Mouse (Mus musculus): ENCODE measurements at regions not wholly inside any gene's neighbourhood (a gene's known extent, or its start where the extent isn't known, plus 50 kb on each side); places are given as distances from the start of the nearest gene placed in this dataset.

DNA sequence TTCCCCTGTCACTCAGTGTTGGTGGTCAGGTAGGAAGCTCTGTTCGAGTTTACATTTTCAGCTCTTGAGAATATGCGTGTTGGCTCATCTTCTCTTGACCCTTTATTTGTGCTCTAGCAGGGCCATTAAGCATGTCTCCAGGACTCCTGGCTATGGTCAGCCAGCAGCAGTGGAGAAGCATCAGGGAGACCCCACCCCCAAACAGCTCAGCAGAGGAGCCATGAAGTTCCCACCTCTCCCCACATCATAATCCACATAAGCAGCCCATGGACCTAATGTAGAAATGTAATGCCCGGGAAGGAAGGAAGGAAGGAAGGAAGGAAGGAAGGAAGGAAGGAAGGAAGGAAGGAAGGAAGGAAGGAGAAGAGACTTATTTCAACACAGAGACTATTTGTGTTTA lies 261.5 kb downstream of the Dhx15 start:
- intact Hi-C loops (cut with DNase I), result no loop called here

DNA sequence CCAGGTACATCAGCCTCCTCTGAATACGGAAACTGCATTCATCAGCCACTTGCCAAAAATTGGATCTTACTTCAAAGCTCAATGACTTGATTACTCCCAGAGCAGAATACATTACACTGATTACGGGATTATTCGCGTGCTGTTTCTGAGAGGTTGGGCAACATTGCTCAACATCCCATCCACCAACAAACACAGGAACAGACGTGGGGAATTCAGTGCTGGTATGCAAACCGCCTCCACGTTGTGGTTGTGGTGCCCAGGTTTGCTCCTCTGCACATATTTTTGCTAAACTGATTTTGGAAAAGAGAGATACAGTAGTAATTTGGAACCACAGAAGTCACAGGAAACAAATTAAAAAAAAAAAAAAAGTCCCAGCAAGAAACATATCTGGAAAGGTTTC lies 266.9 kb downstream of the Dhx15 start:
- intact Hi-C loops (cut with DNase I), result no loop called here

DNA sequence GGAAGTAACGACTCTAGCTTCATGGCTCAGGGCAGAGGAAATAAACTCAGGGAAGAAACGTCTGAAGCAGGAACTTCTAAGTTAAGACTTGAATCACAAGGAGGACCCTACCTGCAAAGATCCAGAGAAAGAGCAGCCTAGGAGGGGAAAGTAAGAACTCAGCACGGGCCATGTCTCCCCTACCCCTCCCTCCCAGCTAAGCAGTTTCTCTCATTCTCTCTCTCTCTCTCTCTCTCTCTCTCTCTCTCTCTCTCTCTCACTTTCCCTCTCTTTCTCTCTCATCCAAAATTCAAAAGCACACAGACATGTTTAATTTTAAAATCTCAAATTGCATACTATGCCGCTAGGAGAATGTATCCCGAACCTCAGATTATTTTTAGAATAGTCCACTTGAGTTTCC lies 267.3 kb downstream of the Dhx15 start:
- intact Hi-C loops (cut with DNase I), result no loop called here

DNA sequence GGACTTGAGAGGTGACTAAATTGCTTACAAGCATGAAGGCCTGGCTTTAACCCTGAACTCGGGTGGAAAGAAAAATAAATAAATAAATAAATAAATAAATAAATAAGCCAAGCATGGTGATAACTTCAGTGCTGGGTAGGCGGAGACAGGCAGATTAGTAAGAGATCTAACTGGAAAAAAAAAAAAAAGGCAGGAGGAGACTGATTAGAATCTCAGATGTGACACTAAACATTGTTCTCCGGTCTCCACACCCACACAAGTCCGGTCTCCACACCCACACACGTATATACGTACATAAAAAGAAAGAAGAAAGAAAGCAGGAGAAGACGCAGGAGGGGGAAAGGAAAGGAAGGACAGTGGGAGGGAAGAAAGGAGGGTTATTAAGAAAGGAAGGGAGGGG lies 267.8 kb downstream of the Dhx15 start:
- intact Hi-C loops (cut with DNase I), result no loop called here

DNA sequence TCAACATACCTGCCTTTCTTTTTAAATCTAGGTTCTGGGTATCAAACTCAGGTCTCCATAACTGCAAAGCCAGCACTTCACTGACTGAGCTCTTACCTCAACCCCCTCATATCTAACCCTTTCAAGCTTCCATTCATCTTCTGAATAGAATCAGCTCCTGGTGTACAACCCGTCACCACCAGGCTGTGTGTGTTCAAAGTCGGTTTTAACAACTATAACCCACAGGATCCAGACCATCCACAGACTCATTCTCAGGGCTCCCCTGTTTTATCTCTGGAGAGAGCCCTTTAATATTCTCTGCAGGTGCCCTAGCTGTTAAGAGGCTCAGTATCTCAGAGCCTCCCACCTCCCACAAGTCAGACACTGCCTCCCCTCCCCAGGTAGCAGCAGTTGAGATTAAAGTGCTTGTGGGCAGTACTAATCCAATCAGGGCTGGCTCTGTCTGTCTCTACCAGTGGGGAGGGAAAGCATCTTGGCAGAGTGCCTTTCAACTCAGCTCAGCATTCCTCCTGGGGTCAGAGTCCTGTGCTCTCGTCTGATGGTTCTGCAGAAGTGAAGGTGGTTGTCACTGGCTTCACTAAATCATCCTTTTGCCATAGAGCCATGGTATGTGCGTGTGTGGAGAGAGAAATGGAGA lies 272.4 kb downstream of the Dhx15 start:
- intact Hi-C loops (cut with DNase I), result no loop called here

DNA sequence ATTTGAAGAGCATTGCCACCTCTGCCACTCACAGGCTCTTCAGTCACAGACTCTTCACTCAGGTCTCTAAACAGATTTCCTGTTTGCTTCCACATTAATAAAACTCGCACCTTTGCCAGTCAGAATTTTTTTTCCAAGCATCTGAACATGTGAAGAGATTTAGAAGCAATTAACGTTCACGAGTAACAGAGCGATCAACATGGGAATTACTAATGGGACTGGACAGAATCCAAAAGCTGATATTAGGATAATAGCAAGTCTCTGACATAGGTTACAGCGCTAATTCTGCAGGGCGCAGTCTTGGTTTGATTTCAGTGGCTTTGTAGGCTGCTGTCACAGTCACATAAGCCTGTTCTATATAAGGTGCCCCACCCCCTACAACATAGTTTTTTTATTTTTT lies 275.6 kb downstream of the Dhx15 start:
- intact Hi-C loops (cut with DNase I), result no loop called here

DNA sequence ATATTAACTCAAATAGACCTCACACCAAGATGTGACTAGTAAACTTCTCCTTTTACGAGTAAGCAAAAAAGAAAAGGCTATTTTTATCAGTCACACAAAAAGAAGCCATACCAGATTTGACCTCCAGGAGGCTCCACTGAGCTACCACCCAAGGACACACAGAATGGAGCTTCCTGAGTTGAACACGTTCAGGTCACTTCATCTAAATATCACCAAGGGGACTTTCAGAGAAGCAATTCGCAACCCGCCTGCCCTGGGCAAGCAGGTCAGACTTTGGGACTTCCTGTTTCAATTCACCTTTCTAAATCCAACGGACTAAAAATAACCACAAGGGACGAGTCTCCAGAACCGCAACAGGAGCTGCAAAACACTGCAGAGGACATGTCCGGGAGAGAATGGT lies 281.5 kb downstream of the Dhx15 start:
- intact Hi-C loops (cut with DNase I), result no loop called here

DNA sequence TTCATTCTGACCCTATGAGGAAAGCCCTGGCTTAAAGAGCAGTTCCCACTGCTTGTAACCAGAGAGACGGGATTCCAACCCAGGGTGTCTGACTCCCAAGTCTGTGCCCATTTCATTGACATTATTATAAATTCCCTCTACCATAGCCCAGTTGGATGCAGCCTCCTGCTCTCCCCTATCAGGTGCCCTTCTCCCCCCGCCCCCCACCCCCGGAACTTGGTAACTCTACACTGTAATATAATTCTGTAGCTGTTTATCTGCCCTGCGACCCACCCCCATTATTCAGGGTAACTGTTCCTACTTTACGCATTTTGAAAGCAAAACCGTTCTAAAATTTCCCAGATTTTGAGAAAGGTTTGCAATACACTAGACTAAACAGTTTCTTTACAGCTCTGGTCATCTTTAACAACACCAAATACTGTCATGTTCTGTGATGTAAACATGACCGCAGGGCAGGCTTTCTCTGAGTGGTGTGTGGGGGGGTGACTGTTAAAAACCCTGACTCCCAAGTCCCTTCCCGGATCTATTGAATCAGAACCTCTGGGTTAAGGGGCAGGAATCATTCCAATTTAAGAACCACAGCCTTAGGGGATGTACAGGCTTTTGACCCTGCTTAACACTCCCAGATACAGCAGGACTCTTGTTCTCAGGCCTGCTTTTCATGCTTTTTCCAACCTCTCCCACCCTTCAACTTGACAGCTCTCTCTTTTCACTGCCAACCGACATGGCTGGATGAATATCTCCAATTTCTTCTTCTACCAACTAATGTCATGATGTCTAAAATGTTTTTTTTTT lies 283.8 kb downstream of the Dhx15 start:
- intact Hi-C loops (cut with DNase I), result no loop called here

DNA sequence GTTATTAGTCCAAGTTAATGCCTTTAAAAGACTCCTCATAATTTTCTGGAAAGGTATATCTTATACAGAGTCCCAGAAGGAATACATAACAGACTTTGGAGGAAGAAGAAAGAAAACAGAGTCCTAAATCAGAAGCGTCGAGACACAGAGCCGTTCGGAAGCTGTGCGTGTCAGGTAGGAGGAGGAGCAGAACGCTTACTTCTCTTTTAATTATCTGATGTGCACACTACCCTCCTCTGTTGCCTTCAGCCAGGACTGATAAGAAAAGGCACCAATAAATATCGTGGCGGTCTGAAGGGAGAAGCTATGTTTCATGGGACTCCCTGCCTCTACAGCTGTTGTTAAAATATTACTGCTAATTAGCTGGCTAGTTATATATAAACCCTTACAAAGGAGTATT lies 296.2 kb downstream of the Dhx15 start:
- intact Hi-C loops (cut with DNase I), result no loop called here

DNA sequence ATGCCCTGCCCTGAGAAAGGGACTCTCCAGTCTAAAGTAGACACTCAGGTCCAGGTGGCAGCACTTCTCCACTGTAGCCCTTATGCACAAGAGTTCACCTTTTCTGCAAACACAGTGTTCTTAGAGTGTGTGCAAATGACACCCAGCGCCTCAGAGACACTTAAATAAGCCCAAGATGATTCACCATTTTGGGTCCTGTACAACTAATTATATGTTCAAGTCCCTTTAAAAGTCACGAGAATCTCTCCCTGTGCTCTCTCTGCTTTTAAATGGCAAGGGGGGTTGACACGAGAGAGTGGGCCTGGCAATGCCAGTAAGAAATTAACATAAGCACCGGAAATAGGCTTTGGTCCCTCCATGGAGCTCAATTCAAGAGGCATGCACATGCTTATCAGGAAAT lies 299.0 kb downstream of the Dhx15 start:
- intact Hi-C loops (cut with DNase I), result no loop called here

DNA sequence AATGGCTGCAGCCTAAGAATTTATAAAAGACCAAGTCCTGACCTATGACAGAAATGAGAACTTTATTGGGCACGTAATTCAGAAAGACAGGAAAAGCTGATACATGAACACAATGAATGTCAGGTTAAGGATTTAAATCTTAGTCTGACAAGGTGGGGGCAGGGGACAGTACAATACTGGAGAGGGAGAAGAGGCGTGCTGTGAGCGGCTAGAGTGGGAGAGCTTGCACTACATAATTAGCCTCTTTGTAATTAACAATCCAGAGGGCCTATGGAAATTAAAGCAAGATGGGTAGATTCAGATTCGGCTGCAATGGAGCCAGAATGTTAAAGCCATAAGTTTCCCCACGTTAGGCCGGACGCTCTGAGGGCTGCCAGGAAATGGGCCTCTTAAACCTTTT lies 301.9 kb downstream of the Dhx15 start:
- intact Hi-C loops (cut with DNase I), result no loop called here

DNA sequence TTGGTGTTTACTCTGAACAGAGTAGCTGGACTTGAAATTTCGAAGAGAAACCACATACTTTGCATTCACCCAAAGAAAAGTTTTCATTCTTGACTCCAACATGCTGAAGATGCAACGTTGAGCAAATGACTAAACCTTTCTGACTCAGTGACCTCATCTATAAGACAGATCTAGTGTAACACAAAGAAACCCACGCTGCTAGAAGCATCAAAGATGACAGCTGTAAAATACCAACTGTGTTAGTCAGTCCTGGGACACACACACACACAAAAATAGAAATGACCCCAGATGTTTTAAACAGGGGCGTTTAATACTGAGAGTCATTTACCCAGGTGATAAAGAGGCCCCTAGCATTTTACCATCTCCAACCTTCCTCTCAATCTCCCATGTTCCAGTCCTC lies 307.7 kb downstream of the Dhx15 start:
- intact Hi-C loops (cut with DNase I), result no loop called here

DNA sequence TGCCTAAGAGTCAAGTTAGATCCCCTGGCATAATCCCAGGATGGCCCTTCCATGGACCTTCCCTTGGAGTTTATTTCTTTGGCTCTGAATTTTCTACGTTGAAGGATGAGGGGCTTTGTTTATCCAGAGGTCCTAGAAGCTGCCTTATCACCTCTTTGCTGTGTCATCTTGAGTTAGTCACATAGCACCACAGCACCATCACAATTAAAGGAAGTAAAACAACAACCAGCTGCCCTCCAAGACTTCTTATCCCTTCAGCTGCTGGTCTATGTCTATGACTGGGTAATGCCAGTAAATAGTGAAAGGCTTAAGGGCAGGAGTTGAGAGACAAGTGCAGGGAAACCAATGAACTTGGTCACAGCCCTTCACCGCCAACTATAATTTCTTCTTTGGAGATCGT lies 308.1 kb downstream of the Dhx15 start:
- intact Hi-C loops (cut with DNase I), result no loop called here

DNA sequence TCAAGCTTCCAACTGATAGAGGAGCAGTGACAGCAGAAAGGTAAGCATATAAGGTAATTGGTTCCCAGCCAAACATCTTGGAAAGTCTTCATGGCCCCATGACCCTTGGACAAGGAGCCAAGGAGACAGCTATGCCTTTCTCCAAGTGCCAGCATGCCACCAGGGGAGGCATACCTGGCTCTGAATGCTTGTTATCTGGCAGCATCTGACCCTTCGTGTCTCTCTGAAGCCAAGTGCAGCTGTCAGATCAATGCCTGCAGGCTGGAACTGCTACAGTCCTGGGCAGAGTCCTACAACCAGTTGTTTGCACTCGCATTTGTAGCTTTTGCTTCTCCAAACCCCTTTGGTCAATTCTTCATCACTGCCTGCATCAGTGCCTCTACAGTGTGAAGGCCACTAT lies 309.3 kb upstream of the Ppargc1a start:
- intact Hi-C loops (cut with DNase I), result no loop called here

DNA sequence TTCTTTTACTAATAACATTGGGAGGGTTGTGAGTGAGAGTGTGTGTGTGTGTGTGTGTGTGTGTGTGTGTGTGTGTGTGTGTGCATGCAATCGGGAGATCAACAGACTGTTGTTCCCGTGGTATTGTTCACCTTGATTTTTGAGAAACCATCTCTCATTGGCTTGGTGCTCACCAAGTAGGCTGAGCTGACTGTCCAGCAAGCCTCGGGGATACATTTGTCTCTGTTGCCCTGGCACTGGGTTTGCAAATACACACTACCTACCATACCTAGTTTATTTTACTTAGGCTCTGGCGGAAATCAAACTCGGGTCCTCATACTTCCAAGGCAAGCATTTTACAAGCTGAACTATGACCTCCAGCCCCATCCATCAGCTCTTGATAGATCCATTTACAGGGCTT lies 306.0 kb upstream of the Ppargc1a start:
- intact Hi-C loops (cut with DNase I), result no loop called here

DNA sequence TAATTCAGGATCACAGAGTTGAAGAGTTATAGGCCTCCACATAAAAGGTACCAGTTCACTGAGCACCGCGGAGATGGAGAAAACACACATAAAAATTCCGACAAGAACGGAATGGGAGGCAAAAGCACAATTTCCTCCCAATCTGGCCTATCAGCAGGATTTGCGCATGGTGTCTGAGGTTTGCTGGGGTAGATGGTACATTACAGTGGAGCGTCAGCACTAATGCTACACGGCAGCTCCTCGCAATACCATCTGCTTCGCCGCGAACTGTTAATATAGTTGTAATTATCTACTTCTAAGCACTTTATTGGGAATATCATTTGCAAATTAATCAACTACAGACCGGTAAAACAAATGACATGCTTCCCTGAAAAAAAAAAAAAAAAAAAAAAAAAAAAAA lies 304.2 kb upstream of the Ppargc1a start:
- intact Hi-C loops (cut with DNase I), result no loop called here

DNA sequence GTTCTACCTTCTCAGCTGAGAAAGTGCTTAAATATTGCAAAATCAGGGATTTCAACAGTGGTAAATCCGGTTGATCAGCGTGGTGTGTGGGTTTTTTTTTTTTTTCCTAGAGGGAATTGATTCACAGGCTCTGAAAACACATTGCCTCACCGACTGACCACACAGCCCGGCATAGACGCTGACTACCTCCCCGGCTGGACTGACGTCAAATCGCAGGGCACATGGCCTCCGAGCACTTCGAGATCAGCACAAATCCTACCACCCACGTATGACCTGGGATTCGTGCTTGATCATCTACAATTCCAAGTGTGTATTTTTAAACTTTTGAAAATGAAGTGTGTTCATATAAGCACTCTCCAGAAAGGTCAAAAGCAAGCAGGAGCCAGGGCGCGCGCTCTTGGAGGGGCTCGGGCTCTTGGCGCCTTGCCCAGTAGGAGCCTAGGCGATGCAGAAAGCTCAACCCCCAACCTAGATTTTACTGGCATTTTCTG lies 300.7 kb upstream of the Ppargc1a start:
- intact Hi-C loops (cut with DNase I), result no loop called here

DNA sequence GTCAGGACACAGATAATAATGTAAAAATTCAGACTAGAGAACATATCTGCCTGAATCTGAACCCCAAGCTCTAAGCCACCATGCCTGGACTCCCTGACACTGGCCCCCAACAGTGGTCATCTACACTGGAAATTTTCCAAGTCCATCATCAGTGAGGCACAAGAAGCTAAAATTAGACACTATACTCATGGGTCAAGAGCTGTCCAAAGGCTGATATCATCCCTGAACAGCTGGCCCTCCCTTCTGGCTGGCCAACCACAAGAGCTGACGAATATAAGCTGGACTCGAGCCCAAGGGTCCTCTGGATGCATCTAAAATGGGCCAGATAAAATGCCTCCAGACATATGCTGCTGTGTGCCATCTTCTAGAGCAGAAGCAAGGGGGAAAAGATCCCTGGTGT lies 298.5 kb upstream of the Ppargc1a start:
- intact Hi-C loops (cut with DNase I), result no loop called here

DNA sequence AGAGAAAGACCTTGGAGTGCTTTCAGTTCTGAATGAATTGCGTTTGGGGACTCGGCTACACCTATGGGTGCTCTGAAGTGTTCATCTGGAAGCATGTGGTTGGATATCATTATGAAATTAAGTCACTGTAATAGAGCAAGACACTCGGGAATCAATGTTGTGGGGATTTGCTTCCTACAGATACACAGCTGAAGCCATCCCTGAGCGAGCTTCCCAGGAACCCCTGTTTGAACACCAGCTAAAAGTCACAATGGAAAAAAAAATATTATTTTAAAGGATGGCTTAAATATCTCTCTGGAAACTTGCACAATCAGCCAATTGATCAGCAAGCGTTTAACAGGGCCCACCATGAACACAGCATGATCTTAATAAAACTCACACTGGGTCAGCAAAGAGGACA lies 293.0 kb upstream of the Ppargc1a start:
- intact Hi-C loops (cut with DNase I), result no loop called here

DNA sequence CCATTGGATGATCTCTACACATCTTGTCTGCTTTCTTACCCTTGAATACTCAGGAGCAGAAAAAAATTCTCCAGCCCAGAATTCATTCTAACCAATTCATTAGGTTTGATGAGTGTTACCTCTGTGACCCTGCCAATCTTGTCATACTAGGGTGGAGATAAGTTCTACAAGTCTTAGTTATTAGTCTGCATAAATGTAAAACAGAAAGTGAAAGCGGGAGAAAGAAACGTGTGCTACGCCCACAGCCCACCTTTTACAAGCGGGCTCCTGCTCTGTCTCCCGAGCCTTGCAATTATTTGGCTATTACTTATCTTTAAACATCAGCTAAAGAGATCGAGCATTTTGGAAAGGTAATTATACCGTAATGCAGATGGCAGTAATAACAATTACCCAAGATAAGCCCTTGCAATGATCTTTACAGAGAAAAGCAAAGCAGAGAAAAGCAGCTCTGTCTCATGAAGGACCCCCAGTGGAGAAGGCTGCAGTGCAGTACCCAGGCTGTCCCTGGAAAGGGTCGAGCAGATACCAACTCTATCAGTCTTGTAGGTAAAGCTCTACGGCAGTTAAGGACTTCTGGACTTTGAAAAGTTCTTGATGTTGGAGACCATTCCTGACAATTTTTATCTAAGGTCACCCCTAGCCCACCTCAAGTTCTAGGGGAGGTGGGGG lies 286.1 kb upstream of the Ppargc1a start:
- intact Hi-C loops (cut with DNase I), result no loop called here

DNA sequence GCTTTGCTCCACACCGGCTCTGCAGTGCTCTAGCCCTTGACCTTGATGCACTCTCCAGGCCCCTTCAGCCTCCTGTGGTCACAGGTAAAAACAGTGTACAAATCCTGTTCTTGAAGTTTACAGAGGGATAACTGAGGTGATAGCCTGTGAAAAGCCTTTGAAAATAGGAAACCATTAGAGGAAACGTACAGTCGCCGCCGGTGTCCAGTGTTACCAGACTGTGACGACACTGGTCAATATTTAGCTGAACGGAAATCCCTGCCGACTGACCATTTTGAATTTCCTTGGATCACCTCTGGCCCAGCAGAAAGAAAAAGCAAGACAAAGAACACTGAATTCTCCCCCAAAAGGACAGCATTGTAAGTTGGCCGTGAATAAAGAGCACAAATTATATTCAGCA lies 282.6 kb upstream of the Ppargc1a start:
- intact Hi-C loops (cut with DNase I), result no loop called here

DNA sequence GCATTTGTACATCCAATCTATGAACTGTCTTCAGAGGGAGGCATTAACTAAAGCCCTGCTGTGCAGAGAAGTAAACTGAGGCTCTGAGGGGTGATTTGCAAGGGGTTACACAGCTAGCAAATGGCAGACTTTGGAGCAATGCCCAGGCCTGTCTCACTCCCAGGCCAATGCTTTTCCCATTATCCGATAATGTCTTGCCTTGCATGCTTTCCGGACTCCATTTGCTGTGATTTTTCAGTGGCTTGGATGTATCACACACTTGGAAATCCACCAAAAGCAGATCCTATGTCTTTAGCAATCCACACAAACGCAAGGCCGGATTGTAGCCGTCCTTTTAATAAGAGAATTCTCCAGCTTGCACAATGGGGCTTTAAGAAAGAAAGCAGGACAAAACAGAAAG lies 281.7 kb upstream of the Ppargc1a start:
- intact Hi-C loops (cut with DNase I), result no loop called here

DNA sequence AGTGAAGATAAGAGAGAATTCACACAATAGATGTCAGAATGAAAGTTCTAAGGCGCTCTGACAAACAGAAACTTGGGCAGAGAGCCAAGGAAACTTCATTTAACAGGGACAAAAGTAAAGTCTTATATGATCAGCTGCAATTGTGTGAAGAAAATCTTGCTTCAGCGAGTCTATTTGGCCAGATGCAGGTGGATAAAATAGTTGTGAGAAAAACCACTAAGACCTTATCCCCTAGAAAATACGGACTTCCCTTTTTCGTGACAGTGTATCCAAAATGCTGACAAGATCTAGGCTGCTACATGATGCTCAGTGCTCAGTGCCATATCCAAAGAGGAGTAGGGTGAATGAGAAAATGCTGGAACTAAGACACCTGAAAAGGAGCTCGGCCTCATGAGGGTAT lies 274.7 kb upstream of the Ppargc1a start:
- intact Hi-C loops (cut with DNase I), result no loop called here
